Mouse (Mus musculus) right cerebral cortex, postnatal 25 days (tissue): ENCODE measurements around the gene Serpinb9e.
"Not testable (repeated sequence)": the region's sequence is repeated elsewhere in the genome, so short reads cannot be mapped to it uniquely, and the experiment has no call there.

Experiments
- DNase-seq: peaks from one replicate; pipeline ENCODE4 v3.0.0; 2022

Gene Serpinb9e

GRCm38 (mm10) chr13:33249312-33249711, at the start of gene Serpinb9e:
Serpinb9e (plus strand) TSS chr13:33249612.
- DNase-seq = not testable (repeated sequence)

- DNase-seq = no peak
Observed at GRCm38 (mm10) chr13:33199740-33200139, 49.7 kb upstream of the Serpinb9e start.

GRCm38 (mm10) chr13:33308631-33309030, 59.2 kb downstream of the Serpinb9e start:
- DNase-seq = not testable (repeated sequence)
